ENCODE assay signal across 9 mouse cellular contexts in the genomic region with DNA sequence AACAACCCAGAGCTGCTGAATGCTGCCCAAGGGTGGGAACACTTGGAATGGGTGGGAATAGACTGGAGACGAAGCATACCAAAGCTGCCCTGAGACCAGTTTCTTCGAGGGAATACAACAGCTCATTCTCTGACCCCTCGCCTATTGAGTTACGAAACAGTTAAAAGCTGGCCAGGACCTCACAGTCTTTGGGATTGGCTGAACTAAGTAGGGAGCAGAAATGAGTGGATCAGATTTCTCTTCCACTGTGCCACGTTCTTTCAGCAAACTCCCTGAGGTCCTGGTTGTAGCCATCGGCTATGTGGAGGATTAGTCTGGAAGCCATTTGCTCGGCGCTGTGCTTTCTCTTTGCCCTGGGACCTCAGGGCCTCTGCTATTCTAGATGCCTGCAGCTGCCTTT. TPM values are rescaled to one million over a fixed set of nuclear protein-coding genes. Genes with fewer than 3 reads are reported as not detected.
DNase-seq lines count a peak whose midpoint lies in the region; ATAC-seq lines count a peak whose summit lies in the region.
"Had no signal": no experiment of that assay in that cellular context is flagged by ENCODE, and none has a peak within 500 bp of the region (broad histone marks: within the 10 kb centered on the region; RNA-seq: fewer than 3 reads in every experiment).

No protein-coding gene starts in this region.

- H3K4me1 ChIP-seq in lung, embryonic 16.5 days (replicated peaks; ENCODE audit: control insufficient read depth, insufficient read depth, low read length): peaks cover 18% of the 10 kb centered on the region
- H3K4me1 ChIP-seq in forebrain, embryonic 14.5 days (ENCODE audit: control insufficient read depth, insufficient read depth, low read length): peaks cover 6% of the 10 kb centered on the region; the same call in 1 of the 2 replicates
- peaks cover 28% of the 10 kb centered on the region; the same call in 1 of the 2 replicates for H3K4me1 ChIP-seq in hindbrain, embryonic 12.5 days
- H3K4me1 ChIP-seq in midbrain, embryonic 14.5 days (ENCODE audit: control insufficient read depth, insufficient read depth, low read length): peaks cover 7% of the 10 kb centered on the region; the same call in 1 of the 2 replicates

- WGBS in lung, embryonic 16.5 days: 5% methylated on average over 8 of the region's 8 CpGs
- 7% methylated on average over 8 of the region's 8 CpGs for WGBS in forebrain, embryonic 14.5 days
- 26% methylated on average over 8 of the region's 8 CpGs for WGBS in hindbrain, embryonic 12.5 days
- 11% methylated on average over 8 of the region's 8 CpGs for WGBS in midbrain, embryonic 14.5 days

- H3K27ac ChIP-seq in lung, embryonic 16.5 days (ENCODE audit: low read length): peak overlapping the region; percentile 80
- peak overlapping the region; percentile 55; the same call in 1 of the 2 replicates for H3K27ac ChIP-seq in forebrain, embryonic 14.5 days (ENCODE audit: low read depth, low read length)
- peak overlapping the region; percentile 81 for H3K27ac ChIP-seq in hindbrain, embryonic 12.5 days
- no peak overlapping the region for H3K27ac ChIP-seq in midbrain, embryonic 14.5 days (replicated peaks; ENCODE audit: low read depth, low read length)
- H3K27ac ChIP-seq: liver, embryonic 13.5 days had no signal

- H3K9ac ChIP-seq in lung, embryonic 16.5 days (ENCODE audit: low read length): peak overlapping the region; percentile 0; the same call in 1 of the 2 replicates
- no peak overlapping the region for H3K9ac ChIP-seq in forebrain, embryonic 14.5 days (ENCODE audit: low read length)
- no peak overlapping the region for H3K9ac ChIP-seq in hindbrain, embryonic 12.5 days
- H3K9ac ChIP-seq in midbrain, embryonic 14.5 days (replicated peaks; ENCODE audit: low read length): no peak overlapping the region
- H3K9ac ChIP-seq: liver, embryonic 13.5 days had no signal

- H3K4me2 ChIP-seq in lung, embryonic 16.5 days (ENCODE audit: low read depth, low read length): peak overlapping the region; percentile 38
- H3K4me2 ChIP-seq in forebrain, embryonic 14.5 days (ENCODE audit: low read length): no peak overlapping the region
- 0 out of 2 replicates have a peak overlapping the region, but pooled peaks have one; percentile 15 for H3K4me2 ChIP-seq in hindbrain, embryonic 12.5 days (replicated peaks)
- H3K4me2 ChIP-seq in midbrain, embryonic 14.5 days (ENCODE audit: low read length): no peak overlapping the region; the same call in 1 of the 2 replicates
- H3K4me2 ChIP-seq: liver, embryonic 13.5 days had no signal

- no peak for DNase-seq in lung, postnatal 14 days
- DNase-seq in forebrain, embryonic 14.5 days (ENCODE audit: low spot score): peak; percentile 53
- DNase-seq in midbrain, embryonic 14.5 days: peak; percentile 63
- no peak for DNase-seq in B cell, adult 2 months
- DNase-seq in cerebellum, postnatal 25 days: no peak
- DNase-seq: liver, embryonic 13.5 days had no signal

- ATAC-seq in lung, embryonic 16.5 days (ENCODE audit: low read depth): peak; percentile 91
- peak; percentile 67 for ATAC-seq in forebrain, embryonic 14.5 days
- no peak for ATAC-seq in hindbrain, embryonic 12.5 days (ENCODE audit: low FRiP score)
- ATAC-seq in midbrain, embryonic 14.5 days (ENCODE audit: low FRiP score, low TSS enrichment): peak; percentile 14; the same call in 1 of the 2 replicates
- ATAC-seq in erythroblast, adult 5-6 weeks (replicated peaks; ENCODE audit: low FRiP score, poor library complexity, severe bottlenecking): no peak

- H3K27me3 ChIP-seq in lung, embryonic 16.5 days (ENCODE audit: control insufficient read depth, insufficient read depth, low read depth, low read length): no peaks in the 10 kb centered on the region
- no peaks in the 10 kb centered on the region for H3K27me3 ChIP-seq in forebrain, embryonic 14.5 days (replicated peaks; ENCODE audit: control insufficient read depth, insufficient read depth, low read length)
- no peaks in the 10 kb centered on the region for H3K27me3 ChIP-seq in hindbrain, embryonic 12.5 days
- H3K27me3 ChIP-seq in midbrain, embryonic 14.5 days (ENCODE audit: control insufficient read depth, insufficient read depth, low read length): no peaks in the 10 kb centered on the region

- H3K36me3 ChIP-seq in lung, embryonic 16.5 days (ENCODE audit: control insufficient read depth, insufficient read depth, low read length): no peaks in the 10 kb centered on the region
- no peaks in the 10 kb centered on the region for H3K36me3 ChIP-seq in forebrain, embryonic 14.5 days (ENCODE audit: control insufficient read depth, insufficient read depth, low read length)
- no peaks in the 10 kb centered on the region for H3K36me3 ChIP-seq in hindbrain, embryonic 12.5 days
- H3K36me3 ChIP-seq in midbrain, embryonic 14.5 days (ENCODE audit: control insufficient read depth, insufficient read depth, low read length): no peaks in the 10 kb centered on the region
- H3K36me3 ChIP-seq: liver, embryonic 13.5 days had no signal

- H3K4me3 ChIP-seq in lung, embryonic 16.5 days (ENCODE audit: low read length): no peak overlapping the region
- H3K4me3 ChIP-seq in forebrain, embryonic 14.5 days (ENCODE audit: low read depth, low read length): no peak overlapping the region
- H3K4me3 ChIP-seq in hindbrain, embryonic 12.5 days: no peak overlapping the region
- no peak overlapping the region for H3K4me3 ChIP-seq in midbrain, embryonic 14.5 days (replicated peaks; ENCODE audit: low read depth, low read length)
- H3K4me3 ChIP-seq: liver, embryonic 13.5 days had no signal

- H3K9me3 ChIP-seq in lung, embryonic 16.5 days (ENCODE audit: control insufficient read depth, low read length): no peaks in the 10 kb centered on the region
- H3K9me3 ChIP-seq in forebrain, embryonic 14.5 days (replicated peaks; ENCODE audit: control insufficient read depth, low read length): no peaks in the 10 kb centered on the region
- no peaks in the 10 kb centered on the region for H3K9me3 ChIP-seq in hindbrain, embryonic 12.5 days (replicated peaks)
- H3K9me3 ChIP-seq in midbrain, embryonic 14.5 days (ENCODE audit: control insufficient read depth, low read length): no peaks in the 10 kb centered on the region
- H3K9me3 ChIP-seq: liver, embryonic 13.5 days had no signal

RNA-seq across cellular contexts. Expression of a gene that starts 9.2 kb away (rescaled TPM):
- polyA plus RNA-seq in lung, embryonic 16.5 days (2015; fragmentation: Nextera tagmentation; extraction: Ambion mirVana): 644 and 678 TPM in 2 replicates
- polyA plus RNA-seq in forebrain, embryonic 14.5 days (2014; fragmentation: Nextera tagmentation; extraction: Ambion mirVana): 437 and 459 TPM in 2 replicates
- 704 and 727 TPM in 2 replicates for polyA plus RNA-seq in hindbrain, embryonic 12.5 days (2016; fragmentation: Nextera tagmentation; extraction: Ambion mirVana)
- polyA plus RNA-seq in midbrain, embryonic 14.5 days (2014; fragmentation: Nextera tagmentation; extraction: Ambion mirVana): 351 and 564 TPM in 2 replicates
- 37.6 and 48.2 TPM in 2 replicates for total RNA-seq in erythroblast, adult 5-6 weeks (2015; ENCODE audit: low replicate concordance)
- 51.9 and 56.2 TPM in 2 replicates for total RNA-seq in erythroblast, adult 5-6 weeks (2017; ENCODE audit: low replicate concordance)

Comparison
In these comparisons a context has a peak if more than half of its experiments do, and no peak if none do; other contexts are left out.
1. ATAC-seq: peak in lung, embryonic 16.5 days (single experiment), forebrain, embryonic 14.5 days (single experiment) and midbrain, embryonic 14.5 days (single experiment); none in hindbrain, embryonic 12.5 days (single experiment) and erythroblast, adult 5-6 weeks (single experiment).
2. H3K4me2 ChIP-seq: peak in lung, embryonic 16.5 days (single experiment) and hindbrain, embryonic 12.5 days (single experiment); none in forebrain, embryonic 14.5 days (single experiment) and midbrain, embryonic 14.5 days (single experiment).
3. DNase-seq: peak in forebrain, embryonic 14.5 days (single experiment) and midbrain, embryonic 14.5 days (single experiment); none in lung, postnatal 14 days (single experiment), B cell, adult 2 months (0 of 2) and cerebellum, postnatal 25 days (0 of 2).